Mouse (Mus musculus): ENCODE results near the gene Ceacam16. TPM values are rescaled to one million over a fixed set of nuclear protein-coding genes. Genes with fewer than 3 reads are reported as not detected.

Gene Ceacam16
- total and polyA plus RNA-seq, 3 experiments = 1.1 to 7.7 (median 3.2) TPM

DNA sequence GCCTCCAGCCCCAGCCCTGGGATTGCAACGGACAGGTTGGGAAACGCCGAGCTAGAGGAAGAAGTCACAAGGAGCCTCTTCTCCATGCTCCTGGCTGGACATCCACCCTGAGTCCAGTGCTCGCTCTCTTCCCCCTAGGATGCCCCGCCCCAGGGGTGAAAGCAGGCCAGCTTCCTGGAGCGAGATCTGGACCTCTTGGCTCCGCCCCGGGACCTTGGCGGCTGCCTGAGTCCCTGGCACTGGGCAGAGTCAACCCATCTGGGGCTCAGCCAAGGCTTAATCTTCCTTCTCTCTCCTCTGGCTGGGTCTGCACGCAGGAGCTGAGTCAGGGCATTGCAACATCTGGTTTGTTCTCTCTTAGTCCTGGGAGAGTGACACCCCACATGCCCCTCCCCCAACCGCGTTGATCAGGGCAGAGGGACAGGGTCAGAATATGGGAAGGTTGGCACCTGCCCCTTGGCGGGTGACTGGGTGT, 30.4 kb downstream of the Ceacam16 start:
- TF ChIP-seq MAZ (IDR thresholded peaks at IDR 0.05; ENCODE audit: low read depth, low read length) = no peak
- TF ChIP-seq ELF1 (IDR thresholded peaks at IDR 0.05; ENCODE audit: low read depth, low read length) = peak; percentile 44
- TF ChIP-seq POLR2A (IDR thresholded peaks at IDR 0.05; ENCODE audit: low read depth, low read length) = peak; percentile 38; the same call in 1 of the 2 replicates
- 0 out of 2 replicates have a peak, but pooled peaks have one; percentile 5 for TF ChIP-seq BHLHE40 (IDR thresholded peaks at IDR 0.05; ENCODE audit: low read depth, low read length)
- 0 out of 2 replicates have a peak, but pooled peaks have one; percentile 54 for TF ChIP-seq CHD2 (IDR thresholded peaks at IDR 0.05; ENCODE audit: low read length)
- Histone ChIP-seq H3K9me3 (replicated peaks; ENCODE audit: low read length) (peaks cover 9% of the 10 kb centered on the region), H3K36me3 (replicated peaks in 1 of 2; ENCODE audit: control insufficient read depth in 1 of 2, insufficient read depth in 1 of 2, low read length in 1 of 2) (no peaks in the 10 kb centered on the region), H3K27me3 (replicated peaks) (no peaks in the 10 kb centered on the region), H3K9ac (ENCODE audit: insufficient read depth, low read depth) (0 out of 2 replicates have a peak overlapping the region, but pooled peaks have one; percentile 1), H3K27ac (ENCODE audit: insufficient read depth, low read depth) (peak overlapping the region; percentile 3; the same call in 1 of the 2 replicates), H3K4me1 (ENCODE audit: control insufficient read depth in 1 of 2, insufficient read depth in 2 of 2) (peaks cover 17 to 19% of the 10 kb centered on the region in 2 experiments), H3K4me2 (ENCODE audit: insufficient read depth, low read depth, poor library complexity, severe bottlenecking) (0 out of 2 replicates have a peak overlapping the region, but pooled peaks have one; percentile 4), H3K79me2 (replicated peaks; ENCODE audit: control insufficient read depth, extremely low read depth, insufficient read depth, poor library complexity, severe bottlenecking) (no peaks in the 10 kb centered on the region), H3K4me3 (replicated peaks in 1 of 3; ENCODE audit: low read depth in 2 of 3, low read length in 2 of 3, poor library complexity in 1 of 3) (no peak overlapping the region)
- DNase-seq (ENCODE audit: extremely low read depth) = no peak
- dilution Hi-C loops (cut with MboI; ENCODE audit: extremely low pct_ligation_motif_present, extremely low pct_unique_long_range_greater_than_20kb, low sequenced_read_pairs) (no loop called here), in situ Hi-C loops (cut with MboI; ENCODE audit: low pct_ligation_motif_present, low pct_unique_long_range_greater_than_20kb, low sequenced_read_pairs) (no loop called here)

DNA sequence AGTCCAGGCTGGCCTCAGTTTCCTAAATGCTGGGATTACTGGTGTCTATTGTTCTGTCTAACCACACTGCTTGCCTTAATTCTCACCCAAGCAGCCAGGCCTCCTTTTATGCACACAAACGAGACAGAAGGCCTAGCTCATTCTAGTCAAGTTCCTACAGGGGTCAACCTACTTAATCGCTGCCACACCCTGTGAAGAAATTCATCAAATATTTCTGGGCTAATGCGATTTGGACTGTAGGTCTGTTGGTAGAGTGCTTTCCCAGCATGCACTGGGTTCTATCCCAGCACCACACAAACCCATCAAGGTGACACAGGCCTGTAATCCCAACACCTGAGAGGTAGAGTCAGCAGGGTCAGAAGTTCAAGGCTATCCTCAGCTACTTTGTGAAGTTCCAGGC, 31.4 kb downstream of the Ceacam16 start:
- no peaks in the 10 kb centered on the region for H3K27me3 ChIP-seq (replicated peaks)
- in situ Hi-C loops (cut with MboI; ENCODE audit: low pct_ligation_motif_present, low pct_unique_long_range_greater_than_20kb, low sequenced_read_pairs) (no loop called here), dilution Hi-C loops (cut with MboI; ENCODE audit: extremely low pct_ligation_motif_present, extremely low pct_unique_long_range_greater_than_20kb, low sequenced_read_pairs) (no loop called here)
- TF ChIP-seq ELF1 (IDR thresholded peaks at IDR 0.05; ENCODE audit: low read depth, low read length) (no peak), SIN3A (IDR thresholded peaks at IDR 0.05; ENCODE audit: low read length) (no peak), TCF12 (IDR thresholded peaks at IDR 0.05; ENCODE audit: low read depth, low read length) (no peak), MAX (IDR thresholded peaks at IDR 0.05; ENCODE audit: low read length) (no peak), SMC3 (IDR thresholded peaks at IDR 0.05; ENCODE audit: low read depth, low read length) (no peak), MAZ (IDR thresholded peaks at IDR 0.05; ENCODE audit: low read depth, low read length) (no peak), NRF1 (IDR thresholded peaks at IDR 0.05; ENCODE audit: low read depth, low read length) (no peak), ZC3H11A (IDR thresholded peaks at IDR 0.05; ENCODE audit: low read depth, low read length) (no peak), HCFC1 (IDR thresholded peaks at IDR 0.05; ENCODE audit: low read depth, low read length) (no peak), ZKSCAN1 (IDR thresholded peaks at IDR 0.05; ENCODE audit: borderline replicate concordance, low read depth, low read length) (no peak), MEF2A (IDR thresholded peaks at IDR 0.05; ENCODE audit: borderline replicate concordance, low read depth, low read length) (no peak), JUND (conservative IDR thresholded peaks at IDR 0.05; ENCODE audit: low read depth, low read length) (no peak), IRF4 (IDR thresholded peaks at IDR 0.05; ENCODE audit: low read depth, low read length) (no peak), TBP (conservative IDR thresholded peaks at IDR 0.05; ENCODE audit: low read depth, low read length) (no peak), MYC (IDR thresholded peaks at IDR 0.05; ENCODE audit: low read depth, low read length) (no peak), CTCF (conservative IDR thresholded peaks at IDR 0.05 in 1 of 2, IDR thresholded peaks at IDR 0.05 in 1 of 2; ENCODE audit: low read depth in 2 of 2, low read length in 2 of 2) (no peak), POLR2AphosphoS2 (IDR thresholded peaks at IDR 0.05; ENCODE audit: low read depth, low read length) (no peak), KAT2A (IDR thresholded peaks at IDR 0.05; ENCODE audit: insufficient replicate concordance, low read length) (no peak)
- H3K9ac ChIP-seq (ENCODE audit: insufficient read depth, low read depth) = no peak overlapping the region
- H3K4me1 ChIP-seq (ENCODE audit: control insufficient read depth in 1 of 2, insufficient read depth in 2 of 2) = peaks cover 23 to 24% of the 10 kb centered on the region in 2 experiments
- H3K9me3 ChIP-seq (replicated peaks; ENCODE audit: low read length) = peaks cover 9% of the 10 kb centered on the region
- H3K36me3 ChIP-seq (replicated peaks in 1 of 2; ENCODE audit: control insufficient read depth in 1 of 2, insufficient read depth in 1 of 2, low read length in 1 of 2) = no peaks in the 10 kb centered on the region
- DNase-seq (ENCODE audit: extremely low read depth) = no peak
- no peak overlapping the region for H3K4me3 ChIP-seq (replicated peaks in 1 of 3; ENCODE audit: low read depth in 2 of 3, low read length in 2 of 3, poor library complexity in 1 of 3)
- no peak overlapping the region for H3K27ac ChIP-seq (ENCODE audit: insufficient read depth, low read depth)
- no peak overlapping the region for H3K4me2 ChIP-seq (ENCODE audit: insufficient read depth, low read depth, poor library complexity, severe bottlenecking)
- no peaks in the 10 kb centered on the region for H3K79me2 ChIP-seq (replicated peaks; ENCODE audit: control insufficient read depth, extremely low read depth, insufficient read depth, poor library complexity, severe bottlenecking)
